Mouse (Mus musculus) olfactory bulb, adult 2 months (tissue): Measurements from ENCODE around the gene Abcc10.

ENCODE experiments used
- CTCF ChIP-seq: fragments of 200-500 bp; IDR thresholded peaks from 2 replicates; pipeline ENCODE4 v1.5.1; 2012; ENCODE audit warnings: low read depth, mild to moderate bottlenecking, low read length, moderate library complexity; ENCODE audit not compliant: insufficient read depth
- POLR2A ChIP-seq: fragments of 200-500 bp; IDR thresholded peaks from 2 replicates; pipeline ENCODE4 v1.6.1; 2012; ENCODE audit warnings: mild to moderate bottlenecking, low read depth, low read length, moderate library complexity; ENCODE audit not compliant: insufficient read depth

GRCm38 (mm10) chr17:46275034-46275433 is 53.1 kb downstream of the Abcc10 start:
- TF ChIP-seq POLR2A (no peak), CTCF (no peak)
